12 mouse cellular contexts compared by ENCODE assay signal in the genomic region with DNA sequence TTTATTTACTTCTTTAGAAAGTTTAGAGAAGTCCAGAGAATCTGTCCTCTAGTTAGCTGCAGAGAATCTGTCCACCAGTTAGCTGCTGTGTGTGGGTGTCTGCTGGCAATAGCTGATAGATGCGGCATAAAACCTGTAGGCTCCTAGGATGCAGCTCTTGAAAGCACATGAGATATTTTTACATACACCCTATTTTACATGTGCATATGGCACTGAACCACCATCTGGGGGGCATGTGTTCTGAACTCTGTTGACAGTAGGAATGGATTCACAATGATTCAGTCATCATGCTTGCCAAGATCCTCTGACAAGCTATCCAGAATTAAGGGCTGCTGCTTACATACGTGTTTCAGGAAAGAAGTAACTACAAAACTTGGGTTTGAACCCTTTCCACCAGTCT.
DNase-seq lines count a peak whose midpoint lies in the region; ATAC-seq lines count a peak whose summit lies in the region.
"Had no signal": no experiment of that assay in that cellular context is flagged by ENCODE, and none has a peak within 500 bp of the region (broad histone marks: within the 10 kb centered on the region; RNA-seq: fewer than 3 reads in every experiment).

No protein-coding gene starts in this region.

- no peak overlapping the region for H3K9ac ChIP-seq in embryonic facial prominence, embryonic 14.5 days (ENCODE audit: low read depth, low read length)
- H3K9ac ChIP-seq: liver, embryonic 14.5 days had no signal

- H3K36me3 ChIP-seq in embryonic facial prominence, embryonic 14.5 days (ENCODE audit: control insufficient read depth, insufficient read depth, low read length), result no peaks in the 10 kb centered on the region
- H3K36me3 ChIP-seq in embryonic facial prominence, embryonic 10.5 days (replicated peaks), result no peaks in the 10 kb centered on the region

- H3K27ac ChIP-seq in embryonic facial prominence, embryonic 14.5 days (replicated peaks; ENCODE audit: low read depth, low read length), result no peak overlapping the region
- no peak overlapping the region for H3K27ac ChIP-seq in embryonic facial prominence, embryonic 10.5 days (replicated peaks)
- H3K27ac ChIP-seq: liver, embryonic 14.5 days; macrophage had no signal

- peak; percentile 45 for DNase-seq in embryonic facial prominence, embryonic 14.5 days (ENCODE audit: low spot score)
- DNase-seq in embryonic facial prominence, embryonic 10.5 days (ENCODE audit: low spot score), result no peak
- peak; percentile 14 to 26 for DNase-seq in frontal cortex, postnatal 10 days (ENCODE audit: low spot score in 2 of 2)
- peak; percentile 46 for DNase-seq in left cerebral cortex, adult 11 months (ENCODE audit: low spot score)
- DNase-seq in right cerebral cortex, postnatal 25 days, result peak; percentile 40
- no peak for DNase-seq in natural killer cell, adult 2 months (ENCODE audit: low spot score in 2 of 2)
- DNase-seq in adrenal gland, postnatal 14 days, result no peak
- DNase-seq in lung, postnatal 10 days, result no peak

- H3K4me2 ChIP-seq in embryonic facial prominence, embryonic 14.5 days (ENCODE audit: low read depth, low read length), result no peak overlapping the region

- no peaks in the 10 kb centered on the region for H3K4me1 ChIP-seq in embryonic facial prominence, embryonic 14.5 days (ENCODE audit: control insufficient read depth, insufficient read depth, low read length)
- no peaks in the 10 kb centered on the region for H3K4me1 ChIP-seq in embryonic facial prominence, embryonic 10.5 days

- ATAC-seq in embryonic facial prominence, embryonic 14.5 days (ENCODE audit: low read depth), result no peak
- ATAC-seq: intestine, postnatal 0 days had no signal

- H3K27me3 ChIP-seq in embryonic facial prominence, embryonic 14.5 days (replicated peaks; ENCODE audit: control insufficient read depth, insufficient read depth, low read length), result no peaks in the 10 kb centered on the region
- no peaks in the 10 kb centered on the region for H3K27me3 ChIP-seq in embryonic facial prominence, embryonic 10.5 days (replicated peaks; ENCODE audit: low read depth, poor library complexity, severe bottlenecking)

- no peak overlapping the region for H3K4me3 ChIP-seq in embryonic facial prominence, embryonic 14.5 days (ENCODE audit: low read depth, low read length)
- H3K4me3 ChIP-seq in embryonic facial prominence, embryonic 10.5 days, result no peak overlapping the region
- H3K4me3 ChIP-seq: erythroblast, embryonic 14.5 days had no signal

- 51% methylated on average over 2 of the region's 2 CpGs for WGBS in embryonic facial prominence, embryonic 14.5 days
- WGBS in embryonic facial prominence, embryonic 10.5 days, result 90% methylated on average over 2 of the region's 2 CpGs

- H3K9me3 ChIP-seq in embryonic facial prominence, embryonic 14.5 days (ENCODE audit: control insufficient read depth, low read length), result no peaks in the 10 kb centered on the region
- H3K9me3 ChIP-seq in embryonic facial prominence, embryonic 10.5 days, result no peaks in the 10 kb centered on the region

Comparison
In these comparisons a context has a peak if more than half of its experiments do, and no peak if none do; other contexts are left out.
1. DNase-seq: peak in embryonic facial prominence, embryonic 14.5 days (single experiment), frontal cortex, postnatal 10 days (2 of 2), left cerebral cortex, adult 11 months (single experiment) and right cerebral cortex, postnatal 25 days (single experiment); none in embryonic facial prominence, embryonic 10.5 days (single experiment), natural killer cell, adult 2 months (0 of 2), adrenal gland, postnatal 14 days (single experiment) and lung, postnatal 10 days (single experiment).